Mouse (Mus musculus) c-Kit-negative CD71-positive TER-119-positive erythroid progenitor cells, embryonic 14.5 days (primary cell): Measurements from ENCODE around the gene Cdh19.

ENCODE experiments used
- DNase-seq: peaks from one replicate; pipeline ENCODE4 v3.0.0-alpha.2; 2013; ENCODE audit warnings: low read depth, low spot score

Gene Cdh19

DNA sequence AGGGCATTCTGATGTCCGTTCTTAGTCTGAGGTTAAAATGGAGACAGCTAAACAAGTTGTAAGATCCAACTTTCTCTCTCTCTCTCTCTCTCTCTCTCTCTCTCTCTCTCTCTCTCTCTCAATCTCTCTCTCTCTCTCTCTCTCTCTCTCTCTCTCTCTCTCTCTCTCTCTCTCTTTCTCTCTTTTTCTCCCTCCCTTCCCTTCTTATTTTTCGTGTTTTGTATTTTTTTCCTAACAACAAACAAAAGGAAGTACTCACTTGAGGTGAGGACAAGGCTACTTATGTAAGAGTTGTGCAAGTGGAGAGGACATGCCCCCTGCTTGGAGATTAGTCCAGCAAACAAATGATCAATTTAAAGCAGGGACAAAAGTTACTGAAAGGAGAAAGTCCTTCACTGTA lies at the start of gene Cdh19:
Gene Cdh19, minus strand, starts transcription at position 101 of the 400 bp plus-strand sequence.
- DNase-seq, result no peak

DNA sequence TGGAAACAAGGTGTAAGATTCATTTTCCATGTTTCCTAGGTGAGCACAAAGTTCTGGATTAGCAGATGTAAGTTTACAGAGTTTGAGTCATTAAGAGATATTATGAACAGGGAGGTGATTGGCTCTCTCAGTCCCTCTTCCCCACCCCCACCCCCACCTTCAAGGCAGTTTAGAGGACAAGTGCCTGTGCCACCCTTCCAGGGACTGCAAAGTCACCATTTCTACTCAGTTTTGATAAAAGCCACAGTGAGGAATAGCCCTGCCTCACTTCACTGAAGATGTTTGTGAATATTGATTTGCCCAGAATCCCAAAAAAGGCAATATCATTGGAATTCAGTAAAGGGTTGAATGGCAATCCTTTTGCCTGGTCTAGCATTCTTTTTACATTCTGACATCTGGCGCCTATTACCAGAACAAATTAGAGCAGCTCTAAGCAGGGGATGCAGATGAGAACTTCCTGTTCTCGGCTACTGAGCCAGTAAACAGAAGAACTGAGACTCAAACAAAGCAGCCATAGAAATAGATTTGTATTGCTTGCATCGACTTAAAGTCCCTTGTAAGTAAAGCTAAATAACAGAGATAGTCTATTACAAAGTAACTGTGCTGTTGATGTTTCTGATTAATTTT lies 43.2 kb upstream of the Cdh19 start:
- no peak for DNase-seq

DNA sequence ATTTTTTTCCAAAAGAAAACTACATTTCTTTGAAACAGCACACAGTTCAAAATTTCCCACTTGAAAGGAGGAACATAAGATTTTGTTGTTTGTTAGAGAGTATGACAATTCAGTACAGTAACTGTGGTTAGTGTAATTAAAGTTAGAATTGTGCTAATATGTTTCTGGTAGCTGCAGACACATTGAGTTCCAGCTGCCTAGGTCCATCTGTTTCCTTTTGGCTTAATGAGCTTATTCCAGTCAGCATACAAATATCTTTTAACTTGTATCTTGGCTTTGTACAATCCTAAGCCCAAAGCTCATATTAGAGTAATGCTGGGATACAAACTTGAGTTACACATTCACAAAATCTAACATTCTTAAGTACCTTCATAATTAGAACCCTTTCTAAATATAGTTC lies 40.3 kb upstream of the Cdh19 start:
- DNase-seq, result no peak

DNA sequence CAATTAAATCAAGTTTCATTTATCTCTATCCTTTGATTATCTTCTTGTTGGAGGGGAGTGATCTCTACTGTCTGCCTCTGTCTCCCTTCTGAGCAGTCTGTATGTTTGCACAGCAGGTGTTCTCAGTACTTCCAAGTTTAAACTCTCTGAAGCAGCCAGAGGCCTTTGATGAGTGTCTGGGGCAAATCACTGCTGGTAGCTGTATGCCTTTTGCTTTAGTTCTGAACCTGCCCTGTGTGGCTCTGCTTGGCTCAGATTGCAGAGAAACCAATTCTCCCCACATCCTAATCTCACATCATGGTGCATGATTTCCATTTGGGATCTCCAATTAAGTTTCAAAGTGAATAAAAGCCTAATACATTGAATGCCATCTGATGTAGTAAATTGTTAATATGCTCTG lies 12.4 kb upstream of the Cdh19 start:
- DNase-seq, result no peak

- DNase-seq, result no peak
Measured at GRCm38 (mm10) chr1:110969201-110969600, 8.2 kb downstream of the Cdh19 start.

GRCm38 (mm10) chr1:110909752-110910151 lies 67.6 kb downstream of the Cdh19 start:
- no peak for DNase-seq

- DNase-seq, result no peak
Measured at GRCm38 (mm10) chr1:110909218-110909617, 68.2 kb downstream of the Cdh19 start.

GRCm38 (mm10) chr1:110904266-110904665 lies 73.1 kb downstream of the Cdh19 start:
- no peak for DNase-seq
